Mouse (Mus musculus): Measurements from ENCODE around the gene Cd69.

The Cd69 gene

GRCm38 (mm10) chr6:129275220-129275619, at the start of gene Cd69:
TSS of gene Cd69 (minus strand) at chr6:129275436.
- DNase-seq (ENCODE audit: low spot score in 2 of 2): no peak

DNA sequence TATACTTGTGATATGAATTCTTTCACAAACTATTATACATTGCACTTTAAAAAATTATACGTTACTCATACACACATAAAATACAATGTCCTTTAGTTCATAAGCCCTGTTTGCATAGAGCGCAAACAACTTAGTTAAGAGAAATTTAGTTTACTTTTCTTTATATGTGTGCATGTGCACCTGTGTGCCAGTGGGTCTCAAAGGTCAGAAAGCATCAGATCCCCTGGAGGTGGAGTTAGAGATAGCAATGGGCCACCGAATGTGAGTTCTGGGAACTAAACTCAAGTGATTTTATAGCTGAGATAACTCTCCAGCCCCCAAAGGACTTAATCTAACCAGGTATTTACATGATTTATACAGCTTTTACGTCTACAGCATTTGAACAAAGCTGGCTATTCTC, 44.1 kb upstream of the Cd69 start:
- DNase-seq (ENCODE audit: low spot score in 2 of 2): no peak

DNA sequence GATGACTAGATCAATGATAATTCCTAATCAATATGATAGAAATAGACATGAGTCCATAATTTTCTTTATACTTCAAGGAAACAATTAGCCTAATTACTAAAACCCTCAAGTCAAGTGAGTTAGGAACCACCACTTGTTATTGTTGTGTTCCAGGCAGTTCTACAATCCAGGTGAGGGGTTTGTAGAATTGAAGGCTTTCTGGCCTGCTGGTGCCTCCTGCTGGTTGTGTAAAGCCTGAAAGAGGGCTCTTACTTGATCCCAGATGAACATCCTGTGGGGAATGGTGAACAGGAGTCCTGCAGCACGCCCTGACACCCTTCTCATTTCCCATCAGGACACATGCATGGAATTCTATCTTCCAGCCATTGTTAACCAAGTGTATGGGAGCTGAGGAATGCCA, 43.2 kb upstream of the Cd69 start:
- DNase-seq (ENCODE audit: low spot score in 2 of 2): no peak

DNA sequence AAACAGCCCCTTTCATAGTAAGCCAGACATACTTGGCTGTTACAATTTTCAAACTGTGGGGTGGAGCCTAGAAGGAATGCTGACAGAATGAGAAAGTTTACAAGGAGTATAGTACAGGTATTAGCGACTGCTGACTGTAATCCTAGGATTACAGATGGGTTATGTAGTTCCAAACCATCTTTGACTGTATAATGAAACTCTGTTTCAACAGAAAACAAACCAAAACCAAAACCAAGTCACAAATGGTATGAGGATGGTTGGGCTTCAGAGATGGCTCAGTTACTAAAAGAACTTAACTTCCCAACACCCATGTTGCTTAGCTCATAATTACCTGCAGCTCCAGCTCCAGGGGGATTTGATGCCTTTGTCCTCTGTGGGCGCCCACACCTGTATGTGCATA, 41.2 kb upstream of the Cd69 start:
- DNase-seq (ENCODE audit: low spot score in 2 of 2): no peak

DNA sequence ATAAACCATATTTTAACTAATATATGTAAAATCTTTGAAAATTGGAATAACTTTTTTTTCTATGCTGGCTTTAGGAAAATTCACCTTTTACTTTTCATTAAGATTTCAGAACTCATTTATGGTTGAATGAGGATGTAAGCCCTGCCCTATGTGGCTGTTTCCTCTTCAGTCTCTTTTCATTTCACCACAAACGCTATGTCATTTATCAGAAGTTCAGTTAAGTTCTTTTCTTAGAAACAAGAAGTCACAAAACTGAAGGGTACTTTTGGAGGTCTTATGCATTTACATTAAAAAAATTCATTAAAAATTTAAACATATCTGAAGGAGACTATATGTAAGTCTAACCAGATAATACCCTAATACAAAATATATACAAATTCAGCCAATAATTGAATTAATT, 40.5 kb upstream of the Cd69 start:
- DNase-seq (ENCODE audit: low spot score in 2 of 2): no peak

DNA sequence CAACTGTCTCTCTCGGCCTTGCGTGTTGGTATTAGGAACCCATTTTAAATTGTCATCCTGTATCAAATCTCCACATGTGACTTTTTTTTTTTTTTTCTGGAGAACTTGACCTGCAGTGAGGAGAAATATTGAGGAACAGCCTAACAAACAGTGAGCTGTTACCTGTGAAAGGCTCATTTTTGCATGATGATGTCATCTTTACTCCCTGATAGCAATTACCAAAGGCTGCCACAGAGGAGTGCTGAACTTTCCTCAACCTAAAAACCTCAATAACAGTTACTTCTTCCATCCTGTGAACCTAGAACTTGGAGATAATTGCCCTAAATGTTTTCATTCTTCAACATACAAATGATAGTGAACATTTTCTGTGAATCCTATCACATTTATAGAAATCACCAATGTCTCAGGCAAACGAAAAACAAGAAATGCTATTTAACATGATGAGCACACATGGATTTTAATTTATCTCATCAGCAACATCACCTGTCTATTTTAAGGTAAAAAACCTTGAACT, 39.5 kb upstream of the Cd69 start:
- no peak for DNase-seq (ENCODE audit: low spot score in 2 of 2)

GRCm38 (mm10) chr6:129312499-129312898, 37.3 kb upstream of the Cd69 start:
- DNase-seq (ENCODE audit: low spot score in 2 of 2): no peak

- no peak for DNase-seq (ENCODE audit: low spot score in 2 of 2)
These were observed 28.9 kb upstream of the Cd69 start for GRCm38 (mm10) chr6:129304180-129304579.

DNA sequence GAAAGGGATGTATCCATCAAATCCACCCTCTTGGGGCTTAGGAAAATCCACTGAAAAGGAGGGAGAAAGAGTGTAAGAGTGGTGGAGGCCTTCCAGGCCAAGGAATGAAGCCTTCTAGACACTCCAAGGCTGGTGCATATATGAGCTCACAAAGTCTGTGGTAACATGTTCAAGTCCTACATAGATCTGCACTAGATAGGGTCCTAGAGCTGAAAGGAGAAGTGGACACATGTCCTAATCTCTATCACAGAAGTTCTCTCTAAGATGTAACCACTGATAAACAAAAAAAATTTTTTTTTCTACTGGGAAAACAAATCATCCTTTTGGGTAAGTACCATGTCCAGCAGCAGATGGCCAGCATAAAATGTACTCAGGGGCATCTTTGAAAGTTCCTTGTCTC, 13.5 kb upstream of the Cd69 start:
- DNase-seq (ENCODE audit: low spot score in 2 of 2): no peak

DNA sequence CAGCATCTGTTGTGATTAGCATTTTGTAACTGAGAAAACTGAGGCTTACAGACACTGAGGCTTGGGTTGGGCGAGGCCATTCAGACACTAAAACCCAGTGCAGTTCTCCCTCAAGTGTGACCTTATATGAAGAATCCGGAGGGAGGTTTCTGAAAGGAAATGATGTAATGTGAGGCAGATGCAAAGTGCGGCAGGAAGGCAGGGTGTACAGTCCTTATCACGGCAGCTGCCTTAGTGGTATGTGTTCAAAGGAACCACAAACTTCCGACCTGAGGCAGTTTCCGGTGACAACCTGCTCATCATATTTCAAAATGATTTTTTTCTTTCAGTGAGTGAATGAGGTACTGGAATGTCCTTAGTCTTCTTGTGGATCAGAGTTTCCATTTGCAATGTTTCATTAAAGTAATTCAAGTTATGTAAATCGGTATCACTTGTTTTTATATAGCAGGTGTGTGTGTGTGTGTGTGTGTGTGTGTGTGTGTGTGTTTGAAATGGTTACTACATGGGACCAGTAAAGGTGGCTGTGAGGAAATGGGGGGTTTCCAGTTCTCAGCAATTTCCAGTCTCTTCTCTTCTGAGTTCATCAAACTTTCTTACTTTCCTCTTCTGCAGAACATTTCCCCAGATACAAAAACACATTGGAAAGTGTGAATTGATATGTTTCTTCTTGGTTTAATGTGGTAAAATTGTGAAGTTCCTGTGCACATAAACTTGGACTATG, 9.3 kb upstream of the Cd69 start:
- no peak for DNase-seq (ENCODE audit: low spot score in 2 of 2)

- no peak for DNase-seq (ENCODE audit: low spot score in 2 of 2)
These were observed 8.0 kb upstream of the Cd69 start for GRCm38 (mm10) chr6:129283271-129283670.

- no peak for DNase-seq (ENCODE audit: low spot score in 2 of 2)
These were observed 1.2 kb upstream of the Cd69 start for GRCm38 (mm10) chr6:129276483-129276882.

DNA sequence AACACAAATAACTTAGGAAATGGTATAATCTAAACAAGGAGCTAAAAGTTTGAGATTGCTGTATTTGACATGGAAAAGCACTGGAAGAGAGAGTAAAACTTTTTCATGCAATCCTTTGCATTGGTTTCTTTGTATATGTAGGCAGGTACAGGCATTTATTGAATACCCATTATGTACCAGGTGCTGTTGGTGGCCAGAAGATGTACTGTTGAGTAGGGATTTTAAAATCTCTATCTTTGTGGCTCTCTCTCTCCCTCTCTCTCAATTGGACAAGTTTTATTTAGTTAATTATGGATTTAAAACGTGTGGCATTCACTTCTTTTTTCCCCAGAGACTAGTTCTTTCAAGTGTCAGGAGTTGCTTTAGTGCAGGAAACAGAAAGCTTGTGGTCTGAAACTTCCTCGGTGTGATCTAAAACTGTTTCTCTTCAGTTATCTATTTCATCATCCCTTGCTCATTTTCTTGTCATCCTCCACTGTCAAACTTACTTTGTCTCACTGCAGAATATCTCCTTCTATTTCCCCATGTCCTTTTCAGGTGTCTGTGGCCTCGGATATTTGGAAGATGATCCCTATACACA, 478 bp upstream of the Cd69 start:
- DNase-seq (ENCODE audit: low spot score in 2 of 2): no peak

GRCm38 (mm10) chr6:129274476-129274875, 760 bp downstream of the Cd69 start:
- DNase-seq (ENCODE audit: low spot score in 2 of 2): no peak

DNA sequence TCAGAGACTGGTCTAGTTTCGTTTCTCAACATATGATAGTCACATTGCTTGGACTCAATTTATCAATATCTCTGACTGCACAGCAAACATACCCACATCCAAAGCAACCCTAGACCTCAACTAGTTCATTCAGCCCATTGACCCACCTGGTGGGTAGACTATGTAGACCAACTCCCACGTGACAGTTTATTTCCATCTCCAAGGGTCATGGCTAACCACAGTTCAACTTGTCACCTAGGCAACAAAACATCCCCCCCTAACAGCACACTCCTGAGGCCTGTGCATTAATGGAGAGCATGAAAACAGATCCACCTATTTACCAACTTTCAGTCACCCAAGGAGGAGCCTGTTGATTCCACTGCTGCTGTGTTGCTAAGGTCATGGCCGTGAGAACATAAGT, 1.6 kb downstream of the Cd69 start:
- DNase-seq (ENCODE audit: low spot score in 2 of 2): no peak

- no peak for DNase-seq (ENCODE audit: low spot score in 2 of 2)
These were observed 8.7 kb downstream of the Cd69 start for GRCm38 (mm10) chr6:129266438-129267022.

- DNase-seq (ENCODE audit: low spot score in 2 of 2): no peak
These were observed 9.4 kb downstream of the Cd69 start for GRCm38 (mm10) chr6:129265821-129266220.

GRCm38 (mm10) chr6:129260940-129261339, 14.3 kb downstream of the Cd69 start:
- DNase-seq (ENCODE audit: low spot score in 2 of 2): no peak

GRCm38 (mm10) chr6:129260034-129260433, 15.2 kb downstream of the Cd69 start:
- no peak for DNase-seq (ENCODE audit: low spot score in 2 of 2)

GRCm38 (mm10) chr6:129256018-129256417, 19.2 kb downstream of the Cd69 start:
- DNase-seq (ENCODE audit: low spot score in 2 of 2): peak in 1 of 2 experiments; percentile 27

GRCm38 (mm10) chr6:129254949-129255602, 20.2 kb downstream of the Cd69 start:
- DNase-seq (ENCODE audit: low spot score in 2 of 2): no peak

DNA sequence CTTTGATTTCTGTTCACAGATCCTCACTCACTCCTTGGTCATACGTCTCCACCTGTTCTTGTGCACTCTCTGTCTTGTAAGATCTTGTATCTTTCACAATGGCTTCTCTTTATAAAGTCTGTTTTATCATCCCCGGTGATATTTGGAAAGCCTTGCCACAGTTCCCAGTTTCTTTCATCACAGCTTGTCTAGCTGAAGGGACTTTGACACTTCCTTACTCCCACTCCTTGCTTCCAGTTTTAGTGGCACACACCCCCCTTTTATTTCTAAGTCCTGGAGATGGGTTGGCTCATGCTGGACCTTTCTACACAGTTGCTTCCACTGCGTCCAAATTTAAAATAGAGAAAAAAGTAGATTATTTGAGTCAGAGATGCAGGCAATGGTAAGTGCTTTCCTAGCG, 20.9 kb downstream of the Cd69 start:
- DNase-seq (ENCODE audit: low spot score in 2 of 2): no peak

GRCm38 (mm10) chr6:129248243-129248642, 27.0 kb downstream of the Cd69 start:
- no peak for DNase-seq (ENCODE audit: low spot score in 2 of 2)
